Mouse (Mus musculus) urinary bladder, postnatal 10 days (tissue): ENCODE data around the gene Htr1d.

Experiments used
- DNase-seq: peaks from one replicate; pipeline ENCODE4 v3.0.0; 2022; ENCODE audit warnings: low spot score

Gene Htr1d

GRCm38 (mm10) chr4:136452286-136452685 is 29.0 kb downstream of the Htr1d start:
- DNase-seq, result no peak

- DNase-seq, result no peak
Measured at GRCm38 (mm10) chr4:136452792-136453191, 29.5 kb downstream of the Htr1d start.

- DNase-seq, result peak; percentile 59
Measured at GRCm38 (mm10) chr4:136454850-136455260, 31.5 kb downstream of the Htr1d start.

- no peak for DNase-seq
Measured at GRCm38 (mm10) chr4:136456516-136457218, 33.3 kb downstream of the Htr1d start.

- DNase-seq, result no peak
Measured at GRCm38 (mm10) chr4:136458276-136458675, 35.0 kb downstream of the Htr1d start.

- DNase-seq, result no peak
Measured at GRCm38 (mm10) chr4:136459210-136459609, 35.9 kb downstream of the Htr1d start.

- DNase-seq, result no peak
Measured at GRCm38 (mm10) chr4:136461206-136461605, 37.9 kb downstream of the Htr1d start.

GRCm38 (mm10) chr4:136461761-136462085 is 38.4 kb downstream of the Htr1d start:
- no peak for DNase-seq

GRCm38 (mm10) chr4:136462086-136462838 is 38.9 kb downstream of the Htr1d start, which contains the start of gene 6030445D17Rik:
Gene 6030445D17Rik, plus strand, starts transcription at chr4:136462250.
- DNase-seq, result no peak

- DNase-seq, result no peak
Measured at GRCm38 (mm10) chr4:136462839-136463178, 39.5 kb downstream of the Htr1d start.

GRCm38 (mm10) chr4:136463436-136463835 is 40.1 kb downstream of the Htr1d start:
- no peak for DNase-seq

GRCm38 (mm10) chr4:136466226-136466625 is 42.9 kb downstream of the Htr1d start:
- no peak for DNase-seq

GRCm38 (mm10) chr4:136468553-136469327 is 45.4 kb downstream of the Htr1d start:
- DNase-seq, result no peak

- peak; percentile 78 for DNase-seq
Measured at GRCm38 (mm10) chr4:136469371-136469903, 46.1 kb downstream of the Htr1d start, which contains the start of gene Luzp1. Gene Luzp1, plus strand, starts transcription at chr4:136469761.

GRCm38 (mm10) chr4:136469941-136470346 is 46.6 kb downstream of the Htr1d start:
- no peak for DNase-seq

GRCm38 (mm10) chr4:136470347-136471071 is 47.2 kb downstream of the Htr1d start:
- DNase-seq, result no peak

GRCm38 (mm10) chr4:136476692-136477091 is 53.4 kb downstream of the Htr1d start:
- DNase-seq, result no peak

- no peak for DNase-seq
Measured at GRCm38 (mm10) chr4:136486549-136486948, 63.2 kb downstream of the Htr1d start.
